Comparison of ENCODE assay signal across 1 mouse cellular context in the genomic region with DNA sequence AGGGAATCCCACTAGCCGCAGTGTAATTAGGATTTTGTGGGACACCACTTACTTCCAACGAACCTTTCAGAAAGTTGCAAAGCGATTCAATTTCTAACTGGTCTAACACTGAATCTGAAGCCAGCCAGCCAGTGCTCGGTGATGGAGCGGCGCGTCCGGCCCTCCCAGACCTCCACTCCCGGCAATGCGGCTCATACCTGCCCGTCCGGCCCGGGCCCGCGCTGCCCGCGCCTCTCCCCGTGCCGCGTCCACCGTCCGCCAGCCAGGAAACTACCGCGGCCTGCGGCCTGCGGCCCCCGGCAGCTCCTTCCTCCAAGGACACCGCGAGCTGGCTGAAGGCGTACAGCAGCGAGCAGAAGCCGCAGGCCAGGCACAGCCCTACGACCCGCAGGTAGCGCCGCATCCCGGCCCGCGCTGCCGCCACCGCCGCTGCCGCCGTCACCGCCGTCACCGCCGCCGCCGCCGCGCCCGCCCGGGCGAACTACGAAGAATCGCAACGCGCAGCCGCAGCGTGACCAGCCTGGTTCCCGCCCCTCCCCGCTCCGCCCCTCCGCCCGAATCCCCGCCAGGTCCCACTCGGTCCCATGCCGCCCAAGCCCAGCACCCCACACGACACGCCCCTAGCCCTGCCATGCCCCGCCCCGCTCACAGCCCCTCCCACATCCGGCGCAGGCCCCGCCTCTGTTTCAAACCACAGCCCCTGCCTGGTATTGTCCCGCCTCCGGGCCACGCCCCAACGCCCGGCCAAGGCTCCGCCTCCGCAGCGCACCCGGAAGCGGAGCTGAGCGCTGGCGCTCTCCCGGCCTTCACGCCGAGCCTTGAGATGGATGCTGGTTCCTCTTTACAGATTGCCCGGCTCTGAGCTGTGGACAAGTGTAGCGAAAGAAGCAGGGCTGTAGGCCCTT.
TF ChIP-seq lines count a peak whose summit lies in the region.

TSS of gene Gxylt1 (minus strand) at position 501 of the 905 bp plus-strand sequence.

TF ChIP-seq in MEL, 35 proteins besides CTCF, POLR2A, EP300 and RAD21 (continued from another document):
- TF ChIP-seq MYC (IDR thresholded peaks at IDR 0.05; ENCODE audit: low read depth, low read length) (0 out of 2 replicates have a peak, but pooled peaks have one; percentile 17), RCOR1 (IDR thresholded peaks at IDR 0.05; ENCODE audit: low read depth, low read length) (no peak), TCF12 (IDR thresholded peaks at IDR 0.05; ENCODE audit: low read depth, low read length) (peak; percentile 26; the same call in 1 of the 2 replicates), MAZ (IDR thresholded peaks at IDR 0.05; ENCODE audit: low read depth, low read length) (peak; percentile 37; the same call in 1 of the 2 replicates)
TF ChIP-seq in MEL: peak in this region for 15.
